Mouse (Mus musculus): ENCODE measurements around the gene 4921524J17Rik. TPM values are rescaled to one million over a fixed set of nuclear protein-coding genes. Genes with fewer than 3 reads are reported as not detected.

Gene 4921524J17Rik
- polyA plus RNA-seq, 1 experiment from 2014 or later, result 29.0 TPM

GRCm38 (mm10) chr8:85376516-85376915 lies 56.1 kb downstream of the 4921524J17Rik start:
- no peak overlapping the region for H3K4me3 ChIP-seq (ENCODE audit: low read depth, low read length)
- ATAC-seq (ENCODE audit: low FRiP score, low TSS enrichment), result no peak
- 41% methylated on average over 3 of the region's 3 CpGs for WGBS
- no peak for DNase-seq (ENCODE audit: low spot score)
- no peak overlapping the region for H3K27ac ChIP-seq (replicated peaks)
- peaks cover 6% of the 10 kb centered on the region; the same call in 1 of the 2 replicates for H3K4me1 ChIP-seq (replicated peaks; ENCODE audit: control insufficient read depth, insufficient read depth)
- H3K9me3 ChIP-seq (ENCODE audit: control insufficient read depth, low read length), result no peaks in the 10 kb centered on the region
- no peak overlapping the region for H3K9ac ChIP-seq (ENCODE audit: low read length)
- H3K4me2 ChIP-seq (replicated peaks; ENCODE audit: low read depth), result no peak overlapping the region
- TF ChIP-seq EP300 (optimal IDR thresholded peaks at IDR 0.05) (no peak), CTCF (IDR thresholded peaks at IDR 0.05; ENCODE audit: low read depth) (no peak)
- no peaks in the 10 kb centered on the region for H3K36me3 ChIP-seq (ENCODE audit: control insufficient read depth, insufficient read depth, low read length)
- no peaks in the 10 kb centered on the region for H3K27me3 ChIP-seq (ENCODE audit: control insufficient read depth, insufficient read depth, low read length)

- Histone ChIP-seq H3K9me3 (ENCODE audit: control insufficient read depth, low read length) (no peaks in the 10 kb centered on the region), H3K27ac (replicated peaks) (no peak overlapping the region), H3K27me3 (ENCODE audit: control insufficient read depth, insufficient read depth, low read length) (no peaks in the 10 kb centered on the region), H3K4me1 (replicated peaks; ENCODE audit: control insufficient read depth, insufficient read depth) (no peaks in the 10 kb centered on the region), H3K9ac (ENCODE audit: low read length) (no peak overlapping the region), H3K4me2 (replicated peaks; ENCODE audit: low read depth) (no peak overlapping the region), H3K4me3 (ENCODE audit: low read depth, low read length) (no peak overlapping the region), H3K36me3 (ENCODE audit: control insufficient read depth, insufficient read depth, low read length) (no peaks in the 10 kb centered on the region)
- 24% methylated on average over 4 of the region's 4 CpGs for WGBS
- no peak for DNase-seq (ENCODE audit: low spot score)
- no peak for TF ChIP-seq EP300 (optimal IDR thresholded peaks at IDR 0.05)
- TF ChIP-seq CTCF (IDR thresholded peaks at IDR 0.05; ENCODE audit: low read depth), result no peak
- no peak for ATAC-seq (ENCODE audit: low FRiP score, low TSS enrichment)
Observed at GRCm38 (mm10) chr8:85374286-85374685, 58.3 kb downstream of the 4921524J17Rik start.

GRCm38 (mm10) chr8:85373435-85374039 lies 59.1 kb downstream of the 4921524J17Rik start:
- Histone ChIP-seq H3K9ac (ENCODE audit: low read length) (no peak overlapping the region), H3K4me2 (replicated peaks; ENCODE audit: low read depth) (no peak overlapping the region), H3K9me3 (ENCODE audit: control insufficient read depth, low read length) (no peaks in the 10 kb centered on the region), H3K4me1 (replicated peaks; ENCODE audit: control insufficient read depth, insufficient read depth) (no peaks in the 10 kb centered on the region), H3K27me3 (ENCODE audit: control insufficient read depth, insufficient read depth, low read length) (no peaks in the 10 kb centered on the region), H3K27ac (replicated peaks) (no peak overlapping the region), H3K36me3 (ENCODE audit: control insufficient read depth, insufficient read depth, low read length) (no peaks in the 10 kb centered on the region), H3K4me3 (ENCODE audit: low read depth, low read length) (no peak overlapping the region)
- no peak for DNase-seq (ENCODE audit: low spot score)
- 39% methylated on average over 5 of the region's 5 CpGs for WGBS
- 0 out of 2 replicates have a peak, but pooled peaks have one; percentile 10 for ATAC-seq (ENCODE audit: low FRiP score, low TSS enrichment)
- TF ChIP-seq CTCF (IDR thresholded peaks at IDR 0.05; ENCODE audit: low read depth), result no peak
- TF ChIP-seq EP300 (optimal IDR thresholded peaks at IDR 0.05), result no peak

- H3K4me1 ChIP-seq (replicated peaks; ENCODE audit: control insufficient read depth, insufficient read depth), result no peaks in the 10 kb centered on the region
- H3K36me3 ChIP-seq (ENCODE audit: control insufficient read depth, insufficient read depth, low read length), result no peaks in the 10 kb centered on the region
- no peaks in the 10 kb centered on the region for H3K27me3 ChIP-seq (ENCODE audit: control insufficient read depth, insufficient read depth, low read length)
- DNase-seq (ENCODE audit: low spot score) (no peak), ATAC-seq (ENCODE audit: low FRiP score, low TSS enrichment) (no peak)
- H3K27ac ChIP-seq (replicated peaks), result no peak overlapping the region
- H3K9me3 ChIP-seq (ENCODE audit: control insufficient read depth, low read length), result no peaks in the 10 kb centered on the region
- 97% methylated on average over 1 of the region's 1 CpGs for WGBS
- no peak overlapping the region for H3K9ac ChIP-seq (ENCODE audit: low read length)
- no peak overlapping the region for H3K4me3 ChIP-seq (ENCODE audit: low read depth, low read length)
- no peak overlapping the region for H3K4me2 ChIP-seq (replicated peaks; ENCODE audit: low read depth)
- TF ChIP-seq CTCF (IDR thresholded peaks at IDR 0.05; ENCODE audit: low read depth) (no peak), EP300 (optimal IDR thresholded peaks at IDR 0.05) (no peak)
Observed at GRCm38 (mm10) chr8:85372465-85372839, 60.2 kb downstream of the 4921524J17Rik start.

GRCm38 (mm10) chr8:85371736-85372464 lies 60.7 kb downstream of the 4921524J17Rik start:
- no peak overlapping the region for H3K4me3 ChIP-seq (ENCODE audit: low read depth, low read length)
- no peaks in the 10 kb centered on the region for H3K36me3 ChIP-seq (ENCODE audit: control insufficient read depth, insufficient read depth, low read length)
- 76% methylated on average over 5 of the region's 5 CpGs for WGBS
- DNase-seq (ENCODE audit: low spot score) (no peak), ATAC-seq (ENCODE audit: low FRiP score, low TSS enrichment) (no peak)
- no peak overlapping the region for H3K27ac ChIP-seq (replicated peaks)
- no peak overlapping the region for H3K4me2 ChIP-seq (replicated peaks; ENCODE audit: low read depth)
- H3K9me3 ChIP-seq (ENCODE audit: control insufficient read depth, low read length), result no peaks in the 10 kb centered on the region
- H3K27me3 ChIP-seq (ENCODE audit: control insufficient read depth, insufficient read depth, low read length), result no peaks in the 10 kb centered on the region
- no peak for TF ChIP-seq EP300 (optimal IDR thresholded peaks at IDR 0.05)
- TF ChIP-seq CTCF (IDR thresholded peaks at IDR 0.05; ENCODE audit: low read depth), result no peak
- H3K4me1 ChIP-seq (replicated peaks; ENCODE audit: control insufficient read depth, insufficient read depth), result no peaks in the 10 kb centered on the region
- no peak overlapping the region for H3K9ac ChIP-seq (ENCODE audit: low read length)

- Histone ChIP-seq H3K36me3 (ENCODE audit: control insufficient read depth, insufficient read depth, low read length) (no peaks in the 10 kb centered on the region), H3K4me3 (ENCODE audit: low read depth, low read length) (no peak overlapping the region), H3K4me2 (replicated peaks; ENCODE audit: low read depth) (no peak overlapping the region), H3K27ac (replicated peaks) (no peak overlapping the region), H3K9ac (ENCODE audit: low read length) (no peak overlapping the region), H3K27me3 (ENCODE audit: control insufficient read depth, insufficient read depth, low read length) (no peaks in the 10 kb centered on the region), H3K4me1 (replicated peaks; ENCODE audit: control insufficient read depth, insufficient read depth) (no peaks in the 10 kb centered on the region), H3K9me3 (ENCODE audit: control insufficient read depth, low read length) (no peaks in the 10 kb centered on the region)
- ATAC-seq (ENCODE audit: low FRiP score, low TSS enrichment) (no peak), DNase-seq (ENCODE audit: low spot score) (no peak)
- TF ChIP-seq EP300 (optimal IDR thresholded peaks at IDR 0.05), result no peak
- no peak for TF ChIP-seq CTCF (IDR thresholded peaks at IDR 0.05; ENCODE audit: low read depth)
- WGBS, result 46% methylated on average over 6 of the region's 6 CpGs
Observed at GRCm38 (mm10) chr8:85365176-85365575, 67.5 kb downstream of the 4921524J17Rik start.
